Mouse (Mus musculus): ENCODE results near the gene Tcl1b3. TPM values are rescaled to one million over a fixed set of nuclear protein-coding genes. Genes with fewer than 3 reads are reported as not detected.
"Not testable (repeated sequence)": the region's sequence is repeated elsewhere in the genome, so short reads cannot be mapped to it uniquely, and the experiment has no call there.

Tcl1b3 gene
- polyA plus RNA-seq, 1 experiment from 2014 or later: not detected

DNA sequence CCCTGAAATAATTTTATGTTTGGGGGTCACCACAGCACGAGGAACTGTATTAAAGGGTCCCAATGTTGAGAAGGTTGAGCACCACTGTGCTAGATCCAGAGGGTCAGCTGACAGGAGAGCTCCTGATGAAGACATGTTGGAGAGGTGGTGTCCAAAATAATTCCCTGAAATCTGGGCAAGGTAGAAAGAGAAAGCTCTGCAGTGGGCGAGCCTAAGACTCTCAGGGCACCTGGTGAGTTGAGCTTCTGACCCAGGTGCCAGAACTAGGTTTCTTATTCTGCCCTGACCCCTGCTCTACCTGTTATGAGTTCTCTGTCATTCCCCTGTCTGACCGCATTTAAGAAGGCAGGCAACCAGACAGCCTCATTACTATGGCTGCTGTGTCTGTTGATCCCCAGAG lies 14.8 kb upstream of the Tcl1b3 start, which contains the start of gene Tcl1b5:
Gene Tcl1b5 (plus strand): TSS at position 301 of the 400 bp plus-strand sequence.
- H3K27me3 ChIP-seq (ENCODE audit: control insufficient read depth, insufficient read depth, low read length); ATAC-seq (ENCODE audit: low FRiP score); H3K4me1 ChIP-seq (ENCODE audit: control insufficient read depth, insufficient read depth, low read length); H3K9ac ChIP-seq (ENCODE audit: low read length); H3K4me2 ChIP-seq; H3K4me3 ChIP-seq (ENCODE audit: low read depth, low read length); H3K27ac ChIP-seq (ENCODE audit: low read depth, low read length); H3K9me3 ChIP-seq (ENCODE audit: control insufficient read depth, low read length); DNase-seq (ENCODE audit: low spot score, missing footprints); H3K36me3 ChIP-seq (ENCODE audit: control insufficient read depth, insufficient read depth, low read length): not testable (repeated sequence)
- WGBS: 71% methylated on average over 3 of the region's 3 CpGs

- not testable (repeated sequence) for H3K36me3 ChIP-seq (ENCODE audit: control insufficient read depth, insufficient read depth, low read length); H3K9ac ChIP-seq (ENCODE audit: low read length); H3K9me3 ChIP-seq (ENCODE audit: control insufficient read depth, low read length); H3K27me3 ChIP-seq (ENCODE audit: control insufficient read depth, insufficient read depth, low read length); DNase-seq (ENCODE audit: low spot score, missing footprints); H3K4me2 ChIP-seq; H3K27ac ChIP-seq (ENCODE audit: low read depth, low read length); H3K4me3 ChIP-seq (ENCODE audit: low read depth, low read length); H3K4me1 ChIP-seq (ENCODE audit: control insufficient read depth, insufficient read depth, low read length); ATAC-seq (ENCODE audit: low FRiP score)
- 72% methylated on average over 4 of the region's 4 CpGs for WGBS
These were observed 9.7 kb upstream of the Tcl1b3 start for GRCm38 (mm10) chr12:105181040-105181644.

GRCm38 (mm10) chr12:105188980-105189379 lies 1.9 kb upstream of the Tcl1b3 start:
- not testable (repeated sequence) for H3K9ac ChIP-seq (ENCODE audit: low read length); H3K9me3 ChIP-seq (ENCODE audit: control insufficient read depth, low read length); H3K27ac ChIP-seq (ENCODE audit: low read depth, low read length); DNase-seq (ENCODE audit: low spot score, missing footprints); H3K36me3 ChIP-seq (ENCODE audit: control insufficient read depth, insufficient read depth, low read length); H3K4me2 ChIP-seq; H3K4me1 ChIP-seq (ENCODE audit: control insufficient read depth, insufficient read depth, low read length); ATAC-seq (ENCODE audit: low FRiP score); H3K27me3 ChIP-seq (ENCODE audit: control insufficient read depth, insufficient read depth, low read length); H3K4me3 ChIP-seq (ENCODE audit: low read depth, low read length)
- WGBS: 54% methylated on average over 2 of the region's 2 CpGs

DNA sequence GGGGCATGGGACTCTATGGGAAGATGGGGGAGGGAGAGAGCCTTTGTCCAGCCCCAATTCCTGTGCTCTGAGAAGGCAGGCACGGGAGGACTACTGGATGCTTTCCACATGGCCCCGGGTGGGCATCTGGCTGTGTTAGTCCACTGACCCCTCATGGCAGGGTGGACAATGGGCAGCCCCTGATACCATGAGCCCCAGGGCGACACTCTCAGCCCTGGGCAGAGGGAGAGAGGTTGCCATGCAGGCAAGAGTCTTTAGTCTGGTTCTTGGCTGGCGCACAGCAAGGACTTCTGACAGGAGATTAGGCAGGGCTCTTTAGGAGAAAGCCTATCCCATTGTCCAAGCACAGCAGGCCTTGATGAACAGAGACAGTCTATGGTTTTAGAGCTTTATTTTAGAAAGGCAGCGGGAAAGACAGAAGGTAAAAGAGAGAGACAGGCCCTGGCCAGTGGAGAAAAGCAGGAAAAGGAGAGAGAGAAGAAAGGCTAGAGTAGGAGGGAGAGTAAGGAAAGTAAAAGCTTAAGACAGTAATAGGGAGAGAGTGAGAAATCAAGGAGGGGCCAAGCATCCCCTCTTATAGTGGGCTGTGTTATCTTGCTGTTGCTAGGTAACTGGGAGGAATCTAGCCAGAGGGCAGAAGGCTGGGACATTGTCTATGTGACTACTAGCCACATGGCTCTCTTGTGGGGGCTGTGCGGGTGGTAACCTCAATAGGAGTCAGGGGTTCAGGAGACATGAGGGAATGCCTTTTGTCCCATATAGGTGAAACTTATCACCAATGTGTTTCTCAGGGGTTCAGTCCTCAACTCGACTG lies 9.0 kb downstream of the Tcl1b3 start:
- WGBS: 20% methylated on average over 7 of the region's 7 CpGs
- H3K4me1 ChIP-seq (ENCODE audit: control insufficient read depth, insufficient read depth, low read length); H3K9ac ChIP-seq (ENCODE audit: low read length); H3K36me3 ChIP-seq (ENCODE audit: control insufficient read depth, insufficient read depth, low read length); H3K27me3 ChIP-seq (ENCODE audit: control insufficient read depth, insufficient read depth, low read length); H3K27ac ChIP-seq (ENCODE audit: low read depth, low read length); H3K4me2 ChIP-seq; H3K9me3 ChIP-seq (ENCODE audit: control insufficient read depth, low read length); H3K4me3 ChIP-seq (ENCODE audit: low read depth, low read length): not testable (repeated sequence)
- peak; percentile 76 for ATAC-seq (ENCODE audit: low FRiP score)
- peak; percentile 89 for DNase-seq (ENCODE audit: low spot score, missing footprints)

GRCm38 (mm10) chr12:105201657-105202056 lies 10.8 kb downstream of the Tcl1b3 start, which contains the start of gene Tcl1b4:
TSS of gene Tcl1b4 (plus strand) at chr12:105201957.
- not testable (repeated sequence) for H3K4me3 ChIP-seq (ENCODE audit: low read depth, low read length); DNase-seq (ENCODE audit: low spot score, missing footprints); H3K27ac ChIP-seq (ENCODE audit: low read depth, low read length); H3K4me2 ChIP-seq; H3K27me3 ChIP-seq (ENCODE audit: control insufficient read depth, insufficient read depth, low read length); H3K4me1 ChIP-seq (ENCODE audit: control insufficient read depth, insufficient read depth, low read length); ATAC-seq (ENCODE audit: low FRiP score); H3K9me3 ChIP-seq (ENCODE audit: control insufficient read depth, low read length); H3K9ac ChIP-seq (ENCODE audit: low read length); H3K36me3 ChIP-seq (ENCODE audit: control insufficient read depth, insufficient read depth, low read length)
- WGBS: 90% methylated on average over 1 of the region's 1 CpGs

DNA sequence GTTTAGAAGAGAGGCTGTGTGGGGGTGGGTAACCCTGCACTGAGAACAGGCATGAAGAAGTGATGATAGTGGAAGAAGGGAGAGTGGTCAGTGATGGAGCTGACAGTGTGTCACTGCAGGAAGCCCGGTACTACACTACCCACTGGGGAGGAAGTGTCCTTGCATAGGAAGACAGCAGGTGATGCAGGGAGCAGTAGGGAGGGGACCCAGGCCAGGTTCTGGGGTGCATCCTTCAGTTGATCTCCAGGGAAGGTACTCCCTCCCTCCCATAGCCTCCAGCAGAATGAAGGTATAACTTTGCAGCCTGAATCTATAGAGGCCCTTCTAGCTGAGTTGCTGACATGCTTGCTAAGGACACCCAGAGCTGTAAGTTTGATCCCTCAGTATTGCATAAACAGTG lies 16.2 kb downstream of the Tcl1b3 start:
- 90% methylated on average over 1 of the region's 1 CpGs for WGBS

DNA sequence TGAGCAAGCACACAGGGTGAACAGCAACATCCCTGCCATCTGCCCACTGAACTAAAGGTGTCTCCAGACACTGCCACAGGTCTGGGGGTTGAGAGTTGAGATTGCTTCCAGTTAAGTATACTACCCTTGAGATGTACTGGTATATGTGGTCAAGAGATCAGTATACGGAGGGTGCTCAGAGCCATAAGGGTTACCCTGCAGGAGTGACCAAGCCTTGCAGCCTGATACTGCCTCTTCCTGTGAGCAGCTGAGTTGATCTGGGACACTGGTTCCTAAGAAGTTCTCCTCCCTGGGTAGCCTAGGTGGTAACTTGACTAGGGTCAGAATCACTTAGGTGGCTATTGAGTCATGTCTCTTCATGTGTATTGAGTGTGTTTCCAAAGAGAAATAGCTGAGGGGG lies 17.6 kb downstream of the Tcl1b3 start:
- DNase-seq (ENCODE audit: low spot score, missing footprints) (no peak), ATAC-seq (ENCODE audit: low FRiP score) (no peak)
- Histone ChIP-seq H3K9me3 (ENCODE audit: control insufficient read depth, low read length) (no peaks in the 10 kb centered on the region), H3K36me3 (ENCODE audit: control insufficient read depth, insufficient read depth, low read length) (no peaks in the 10 kb centered on the region), H3K4me2 (no peak overlapping the region), H3K27me3 (ENCODE audit: control insufficient read depth, insufficient read depth, low read length) (no peaks in the 10 kb centered on the region), H3K9ac (ENCODE audit: low read length) (no peak overlapping the region), H3K4me3 (ENCODE audit: low read depth, low read length) (no peak overlapping the region), H3K27ac (ENCODE audit: low read depth, low read length) (no peak overlapping the region), H3K4me1 (ENCODE audit: control insufficient read depth, insufficient read depth, low read length) (peaks cover 4% of the 10 kb centered on the region; the same call in 1 of the 2 replicates)
- WGBS: 91% methylated on average over 1 of the region's 1 CpGs

More for the DNA sequence above, 16.2 kb downstream of the Tcl1b3 start:
- Histone ChIP-seq H3K4me2 (no peak overlapping the region), H3K27me3 (ENCODE audit: control insufficient read depth, insufficient read depth, low read length) (no peaks in the 10 kb centered on the region), H3K36me3 (ENCODE audit: control insufficient read depth, insufficient read depth, low read length) (no peaks in the 10 kb centered on the region), H3K4me1 (ENCODE audit: control insufficient read depth, insufficient read depth, low read length) (peaks cover 4% of the 10 kb centered on the region; the same call in 1 of the 2 replicates), H3K27ac (ENCODE audit: low read depth, low read length) (no peak overlapping the region), H3K9ac (ENCODE audit: low read length) (no peak overlapping the region), H3K9me3 (ENCODE audit: control insufficient read depth, low read length) (no peaks in the 10 kb centered on the region), H3K4me3 (ENCODE audit: low read depth, low read length) (no peak overlapping the region)
- DNase-seq (ENCODE audit: low spot score, missing footprints) (no peak), ATAC-seq (ENCODE audit: low FRiP score) (no peak)

DNA sequence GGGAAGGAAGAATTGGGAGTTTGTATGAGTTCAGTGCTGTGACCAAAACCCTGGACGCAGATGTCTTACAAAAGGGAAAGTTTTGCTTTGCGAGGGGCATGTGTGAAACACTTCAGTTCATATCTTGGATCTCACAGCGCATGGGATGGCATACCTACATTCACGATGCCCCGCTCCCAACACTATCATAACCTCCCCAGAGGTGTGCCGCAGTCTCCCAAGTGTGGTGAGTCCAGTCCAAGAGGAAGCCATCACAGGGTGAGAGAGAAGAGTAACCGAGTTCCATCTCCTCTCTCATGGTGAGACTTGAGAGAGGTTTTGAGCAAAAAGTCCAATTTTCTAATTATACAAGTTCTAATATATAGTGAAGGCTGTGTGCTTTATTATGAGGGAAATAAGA lies 18.4 kb downstream of the Tcl1b3 start:
- Histone ChIP-seq H3K4me3 (ENCODE audit: low read depth, low read length) (no peak overlapping the region), H3K4me2 (no peak overlapping the region), H3K9me3 (ENCODE audit: control insufficient read depth, low read length) (no peaks in the 10 kb centered on the region), H3K9ac (ENCODE audit: low read length) (no peak overlapping the region), H3K27ac (ENCODE audit: low read depth, low read length) (no peak overlapping the region), H3K36me3 (ENCODE audit: control insufficient read depth, insufficient read depth, low read length) (no peaks in the 10 kb centered on the region), H3K27me3 (ENCODE audit: control insufficient read depth, insufficient read depth, low read length) (no peaks in the 10 kb centered on the region), H3K4me1 (ENCODE audit: control insufficient read depth, insufficient read depth, low read length) (peaks cover 4% of the 10 kb centered on the region; the same call in 1 of the 2 replicates)
- WGBS: 95% methylated on average over 7 of the region's 7 CpGs
- DNase-seq (ENCODE audit: low spot score, missing footprints) (no peak), ATAC-seq (ENCODE audit: low FRiP score) (no peak)

DNA sequence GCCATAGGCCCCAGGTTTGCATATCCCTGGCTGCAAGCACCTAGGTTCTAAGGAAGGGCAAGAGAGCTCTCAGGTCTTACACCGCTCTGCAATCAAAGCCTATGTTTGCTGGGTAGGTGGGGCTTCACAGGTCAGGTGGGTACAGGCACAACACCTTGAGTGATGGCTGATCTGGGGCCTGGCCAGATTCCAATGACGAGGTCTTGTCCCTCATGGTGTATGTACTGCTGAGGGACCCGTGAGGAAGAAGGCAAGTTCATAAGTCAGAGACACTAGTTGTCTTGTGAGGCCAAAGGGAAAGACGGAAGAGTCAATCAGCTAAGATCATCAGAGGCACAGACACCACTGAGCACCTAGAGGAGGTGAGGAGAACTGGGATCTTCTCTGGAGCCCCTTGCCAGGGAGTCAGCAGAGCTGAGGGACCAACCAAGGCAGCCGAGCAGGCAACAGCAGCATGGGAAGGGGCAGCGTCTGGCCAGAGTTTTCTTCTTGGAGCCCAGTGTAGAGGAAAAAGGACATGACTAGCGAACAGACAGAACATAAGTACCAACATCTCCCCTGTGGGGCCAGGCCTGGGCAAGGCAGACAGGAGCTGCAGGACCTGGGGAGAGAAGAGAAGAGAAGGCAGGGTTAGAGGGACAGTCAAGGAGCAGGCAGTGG lies 26.4 kb downstream of the Tcl1b3 start:
- 92% methylated on average over 7 of the region's 7 CpGs for WGBS
- H3K4me3 ChIP-seq (ENCODE audit: low read depth, low read length): no peak overlapping the region
- no peaks in the 10 kb centered on the region for H3K36me3 ChIP-seq (ENCODE audit: control insufficient read depth, insufficient read depth, low read length)
- ATAC-seq (ENCODE audit: low FRiP score) (no peak), DNase-seq (ENCODE audit: low spot score, missing footprints) (no peak)
- H3K9me3 ChIP-seq (ENCODE audit: control insufficient read depth, low read length): no peaks in the 10 kb centered on the region
- no peak overlapping the region for H3K4me2 ChIP-seq
- H3K9ac ChIP-seq (ENCODE audit: low read length): no peak overlapping the region
- no peak overlapping the region for H3K27ac ChIP-seq (ENCODE audit: low read depth, low read length)
- no peaks in the 10 kb centered on the region for H3K27me3 ChIP-seq (ENCODE audit: control insufficient read depth, insufficient read depth, low read length)
- no peaks in the 10 kb centered on the region for H3K4me1 ChIP-seq (ENCODE audit: control insufficient read depth, insufficient read depth, low read length)

All from midbrain, embryonic 11.5 days (tissue).